Mouse (Mus musculus) kidney, adult 18-20 months (tissue): Measurements from ENCODE around the gene Col28a1.
"Not testable (repeated sequence)": the region's sequence is repeated elsewhere in the genome, so short reads cannot be mapped to it uniquely, and the experiment has no call there.

Source experiments
- DNase-seq: peaks from one replicate; pipeline ENCODE4 v3.0.0; 2021

Col28a1 gene

DNA sequence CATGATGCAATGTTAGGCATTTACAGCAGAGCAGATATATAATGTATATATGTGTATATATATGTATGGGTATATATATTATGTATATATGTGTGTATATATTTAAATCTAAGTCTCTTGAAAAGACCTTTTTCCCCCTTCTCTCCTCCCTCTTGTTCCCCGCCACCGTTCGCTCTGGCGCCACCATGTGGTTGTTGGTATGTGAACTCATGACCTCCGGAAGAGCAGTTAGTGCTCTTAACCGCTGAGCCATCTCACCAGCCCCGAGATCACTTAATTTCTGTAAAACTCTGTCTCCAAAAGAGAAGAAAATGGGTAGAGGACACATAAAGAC is 208.8 kb downstream of the Col28a1 start:
- peak; percentile 44 for DNase-seq

DNA sequence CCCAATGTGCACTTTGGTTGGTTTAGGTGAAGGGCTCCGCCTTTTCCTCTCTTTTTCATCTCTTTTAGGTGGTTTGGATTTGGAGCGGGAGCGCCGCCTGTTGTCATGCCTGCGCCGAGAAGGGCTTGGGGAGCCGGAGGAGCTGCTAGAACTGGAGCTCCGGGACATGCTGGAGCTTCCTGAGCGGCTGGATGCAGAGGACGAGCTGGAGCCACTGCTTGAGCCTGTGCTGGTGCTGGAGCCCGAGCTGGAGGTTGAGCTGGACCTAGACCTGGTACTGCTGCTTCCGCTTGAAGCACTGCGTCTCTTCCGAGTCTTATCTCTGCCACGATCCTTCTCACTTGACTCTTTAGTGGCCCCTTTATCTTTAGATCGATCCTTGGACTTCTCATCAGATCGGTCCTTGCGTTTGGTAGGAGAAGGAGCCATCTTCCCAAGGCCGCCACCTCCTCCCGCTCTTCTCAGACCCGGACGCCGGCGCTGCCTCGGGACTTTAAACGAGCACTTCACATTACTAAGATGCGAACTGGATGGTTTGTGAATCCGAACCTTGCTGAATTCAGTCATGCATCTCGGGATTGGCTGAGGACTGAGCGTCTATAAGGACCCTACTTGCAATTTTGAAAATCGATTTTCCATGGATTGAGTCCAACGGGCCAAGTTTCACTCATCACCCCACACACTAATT is 209.3 kb downstream of the Col28a1 start:
- DNase-seq = not testable (repeated sequence)

DNA sequence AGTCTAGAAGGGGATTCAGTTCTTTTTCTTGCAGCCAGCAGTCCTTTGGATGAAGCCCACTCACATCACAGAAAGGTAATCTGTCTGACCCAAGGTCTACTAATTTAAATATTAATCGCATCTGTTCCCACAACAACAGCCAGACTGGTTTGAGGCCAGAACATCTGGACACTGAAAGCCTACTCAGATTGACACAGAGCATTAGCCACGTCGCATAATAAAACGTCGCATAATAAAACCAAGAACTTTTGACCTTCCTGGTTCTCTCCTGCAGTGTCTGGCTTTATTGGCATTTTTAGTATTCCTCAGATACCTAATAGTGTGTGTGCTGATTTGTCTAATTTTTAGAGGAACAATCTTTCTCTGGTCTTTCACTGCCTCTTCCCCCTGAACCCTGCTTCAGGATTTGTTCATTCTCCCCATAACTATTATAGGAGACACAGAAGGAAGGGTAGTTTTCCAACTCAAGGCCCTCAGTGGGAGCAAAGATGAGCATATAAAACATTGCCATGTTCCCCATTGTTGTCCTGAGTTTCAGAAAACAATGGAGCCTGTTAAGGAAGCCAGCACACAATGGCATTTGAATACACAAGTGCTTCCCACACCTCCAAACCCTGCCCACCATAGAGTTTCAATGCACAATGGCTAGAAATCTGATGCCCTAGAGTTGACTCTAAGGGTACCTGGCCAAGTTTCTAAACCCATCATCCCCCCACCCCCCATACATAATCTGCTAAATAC is 221.2 kb downstream of the Col28a1 start:
- DNase-seq = no peak

DNA sequence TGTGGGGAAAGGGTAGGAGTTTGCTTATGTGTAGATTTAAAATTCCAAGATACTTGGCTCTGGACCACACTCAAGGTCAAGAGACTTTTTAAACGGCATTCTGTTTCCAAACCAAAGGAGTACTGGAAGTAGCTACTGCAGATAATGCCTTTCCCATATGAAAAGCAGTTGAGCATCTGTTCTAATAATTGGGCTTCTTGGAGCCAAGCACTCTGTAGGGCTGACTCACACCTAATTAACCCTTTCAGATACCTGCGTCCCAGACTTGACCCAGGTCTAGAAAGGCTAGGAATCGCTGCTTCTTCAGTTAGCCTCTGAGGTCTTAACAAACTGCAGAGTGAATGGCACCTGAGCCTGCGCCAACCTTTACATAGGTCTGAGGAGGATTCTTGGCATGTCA is 223.0 kb downstream of the Col28a1 start:
- no peak for DNase-seq

DNA sequence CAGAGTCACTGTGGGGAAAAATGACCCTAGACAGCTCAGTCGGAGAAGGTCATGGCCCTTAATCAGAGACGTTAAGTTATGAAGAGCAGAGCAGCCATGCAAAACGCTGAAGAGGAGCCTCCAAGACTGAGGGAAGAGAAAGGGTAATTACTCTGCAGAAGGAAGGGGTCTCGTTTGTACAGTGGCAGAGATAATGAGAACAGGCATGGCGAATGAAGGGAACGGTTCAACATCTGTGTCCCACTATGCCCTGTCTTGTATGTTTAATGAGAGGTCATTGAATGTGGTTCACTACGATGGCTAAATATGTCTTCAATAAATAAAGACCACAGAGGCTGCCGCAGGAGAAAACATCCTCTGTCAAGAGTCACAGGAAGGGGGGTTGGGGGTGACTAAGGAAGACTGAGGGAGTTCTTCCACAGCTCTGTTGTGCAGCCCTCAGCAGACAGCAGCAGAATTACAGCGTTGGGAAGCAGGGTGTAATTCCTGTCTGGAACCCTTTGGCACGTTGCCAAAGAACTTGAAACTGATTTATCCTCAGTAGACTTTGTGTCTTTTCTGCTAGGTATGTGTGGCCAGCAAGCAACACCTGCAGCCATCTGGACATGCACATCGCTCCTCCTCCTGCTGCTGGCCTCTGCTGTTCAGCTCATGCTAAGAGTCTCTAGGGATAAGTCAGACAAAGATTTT is 226.4 kb downstream of the Col28a1 start:
- no peak for DNase-seq

DNA sequence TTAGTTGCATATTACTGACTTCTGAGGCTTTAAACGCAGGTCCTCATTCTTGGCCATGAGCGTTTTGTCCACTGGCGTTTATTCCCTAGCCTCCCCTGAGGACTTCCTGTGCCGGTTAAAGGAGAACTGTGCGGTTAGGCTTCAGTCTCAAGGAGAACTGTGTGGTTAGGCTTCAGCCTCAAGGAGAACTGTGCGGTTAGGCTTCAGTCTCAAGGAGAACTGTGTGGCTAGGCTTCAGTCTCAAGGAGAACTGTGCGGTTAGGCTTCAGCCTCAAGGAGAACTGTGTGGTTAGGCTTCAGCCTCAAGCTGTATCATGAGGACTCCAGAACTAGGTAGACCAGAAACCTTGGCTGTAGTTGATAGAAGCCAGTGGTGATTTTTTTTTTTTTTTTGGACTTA is 229.7 kb downstream of the Col28a1 start:
- no peak for DNase-seq

- DNase-seq = no peak
Measured at GRCm38 (mm10) chr6:7952208-7952607, 240.2 kb downstream of the Col28a1 start.

DNA sequence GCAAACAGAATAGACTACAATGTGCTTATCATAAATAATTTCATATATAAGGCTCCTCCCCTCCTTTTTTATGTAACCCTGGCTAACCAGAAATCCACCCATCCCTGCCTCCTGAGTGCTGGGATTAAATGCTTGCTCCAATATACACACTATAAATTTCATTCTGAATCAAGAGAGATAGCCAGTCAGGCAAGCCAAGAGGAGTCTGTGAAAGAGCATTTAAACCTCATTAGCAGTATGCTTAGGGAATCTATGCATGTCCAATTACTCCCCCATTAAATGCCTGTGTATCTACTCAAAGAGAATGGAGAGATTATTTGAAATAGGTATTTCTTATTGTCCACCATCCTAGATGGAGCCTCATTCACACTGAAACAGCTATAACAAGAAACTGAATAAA is 240.6 kb downstream of the Col28a1 start:
- no peak for DNase-seq
